Mouse (Mus musculus) heart, postnatal 4 days (tissue): ENCODE data around the gene Chac1. TPM values are rescaled to one million over a fixed set of nuclear protein-coding genes. Genes with fewer than 3 reads are reported as not detected.
A peak's percentile ranks its signal among the peaks of the same experiment; 100 is the strongest.

Experiments
- DNase-seq: peaks from one replicate; pipeline ENCODE4 v3.0.0; 2021
- total RNA-seq, 2 experiments: library from RNA; stranded (reverse); gene quantifications; 2 replicates each; pipeline ENCODE4 v1.2.3; 2021

Chac1 gene
- total RNA-seq, 2 experiments from 2014 or later, result 0.43 to 0.81 TPM

DNA sequence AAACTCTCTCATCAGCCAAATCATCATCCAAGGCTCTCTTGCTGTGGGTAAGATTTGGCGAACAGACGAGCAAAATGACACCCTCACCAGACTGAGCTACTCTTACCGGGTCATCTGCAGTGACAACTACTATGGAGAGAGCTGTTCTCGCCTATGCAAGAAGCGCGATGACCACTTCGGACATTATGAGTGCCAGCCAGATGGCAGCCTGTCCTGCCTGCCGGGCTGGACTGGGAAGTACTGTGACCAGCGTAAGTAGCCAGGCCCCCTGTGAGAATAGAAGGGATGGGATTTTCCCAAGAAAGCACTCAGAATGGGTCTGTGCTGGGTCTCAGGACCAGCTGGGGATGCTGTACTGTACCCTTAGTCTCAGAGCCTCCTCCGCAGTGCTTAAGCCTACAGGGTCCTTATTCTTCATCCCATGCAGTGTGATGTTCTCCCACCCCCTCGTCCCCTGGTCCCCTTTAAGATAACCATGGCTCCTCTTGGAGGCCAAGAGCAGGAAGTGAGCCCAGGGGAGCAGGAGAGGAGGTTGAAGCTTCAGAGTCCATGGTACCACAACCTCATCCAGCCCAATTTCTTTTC lies 23.0 kb upstream of the Chac1 start:
- peak; percentile 4 for DNase-seq

DNA sequence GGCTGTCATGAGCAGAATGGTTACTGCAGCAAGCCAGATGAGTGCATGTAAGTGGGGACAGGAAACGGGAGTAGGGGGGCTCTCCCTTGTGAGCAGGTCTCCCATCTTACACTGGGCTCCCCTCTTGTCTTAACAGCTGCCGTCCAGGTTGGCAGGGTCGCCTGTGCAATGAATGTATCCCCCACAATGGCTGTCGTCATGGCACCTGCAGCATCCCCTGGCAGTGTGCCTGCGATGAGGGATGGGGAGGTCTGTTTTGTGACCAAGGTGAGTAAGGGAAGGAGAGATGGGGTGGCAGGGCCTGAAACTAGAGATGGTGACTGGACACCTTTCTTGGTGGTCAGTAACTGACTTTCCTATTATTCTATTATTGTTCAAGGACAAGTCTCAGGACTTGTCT lies 22.5 kb upstream of the Chac1 start:
- peak; percentile 12 for DNase-seq

DNA sequence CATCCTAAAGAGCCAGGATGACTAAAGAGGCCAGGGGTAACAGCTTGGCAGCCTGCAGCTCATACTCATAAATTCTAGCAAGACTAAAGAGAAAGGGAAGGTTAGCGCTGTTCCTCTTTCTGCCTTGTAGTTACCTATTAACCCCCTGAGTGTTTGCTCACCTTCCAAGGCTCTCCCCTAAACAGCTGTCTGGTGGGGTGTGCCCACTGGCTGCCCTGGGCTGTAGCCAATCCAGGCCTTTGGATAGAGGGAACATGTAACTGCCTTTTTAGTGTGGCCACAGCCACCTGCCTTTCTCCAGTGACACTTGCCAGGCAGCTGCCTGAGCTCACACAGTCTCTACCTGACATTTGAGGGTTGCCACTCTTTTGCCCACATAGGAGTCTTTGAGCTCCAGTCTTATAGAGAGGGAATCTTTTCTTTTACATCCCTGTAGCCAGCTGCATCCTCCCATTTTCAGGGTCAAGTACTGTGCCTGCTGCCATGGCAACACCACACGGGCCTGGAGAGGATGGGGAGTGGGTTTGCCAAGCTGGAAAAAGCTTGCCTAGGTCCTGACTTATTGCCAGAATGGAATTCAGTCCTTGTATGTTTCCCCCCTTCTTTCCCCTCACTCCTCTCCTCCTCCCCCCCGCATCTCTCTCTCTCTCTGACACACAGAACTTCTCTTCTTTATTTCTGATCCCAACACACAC lies 21.8 kb upstream of the Chac1 start:
- no peak for DNase-seq

DNA sequence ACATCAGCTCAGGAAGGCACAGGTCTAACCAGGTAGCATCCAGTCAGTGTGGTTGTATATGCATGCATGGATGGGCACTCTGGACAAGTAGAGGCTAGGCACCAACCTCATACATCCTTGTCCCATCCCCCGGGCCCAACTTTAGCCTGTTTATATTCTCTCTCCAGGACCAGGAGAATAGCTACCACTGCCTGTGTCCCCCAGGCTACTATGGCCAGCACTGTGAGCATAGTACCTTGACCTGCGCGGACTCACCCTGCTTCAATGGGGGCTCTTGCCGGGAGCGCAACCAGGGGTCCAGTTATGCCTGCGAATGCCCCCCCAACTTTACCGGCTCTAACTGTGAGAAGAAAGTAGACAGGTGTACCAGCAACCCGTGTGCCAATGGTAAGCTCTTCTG lies 20.2 kb upstream of the Chac1 start:
- DNase-seq, result no peak

DNA sequence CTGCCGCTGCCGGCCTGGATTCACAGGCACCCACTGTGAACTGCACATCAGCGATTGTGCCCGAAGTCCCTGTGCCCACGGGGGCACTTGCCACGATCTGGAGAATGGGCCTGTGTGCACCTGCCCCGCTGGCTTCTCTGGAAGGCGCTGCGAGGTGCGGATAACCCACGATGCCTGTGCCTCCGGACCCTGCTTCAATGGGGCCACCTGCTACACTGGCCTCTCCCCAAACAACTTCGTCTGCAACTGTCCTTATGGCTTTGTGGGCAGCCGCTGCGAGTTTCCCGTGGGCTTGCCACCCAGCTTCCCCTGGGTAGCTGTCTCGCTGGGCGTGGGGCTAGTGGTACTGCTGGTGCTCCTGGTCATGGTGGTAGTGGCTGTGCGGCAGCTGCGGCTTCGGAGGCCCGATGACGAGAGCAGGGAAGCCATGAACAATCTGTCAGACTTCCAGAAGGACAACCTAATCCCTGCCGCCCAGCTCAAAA lies 18.8 kb upstream of the Chac1 start:
- peak; percentile 6 for DNase-seq

DNA sequence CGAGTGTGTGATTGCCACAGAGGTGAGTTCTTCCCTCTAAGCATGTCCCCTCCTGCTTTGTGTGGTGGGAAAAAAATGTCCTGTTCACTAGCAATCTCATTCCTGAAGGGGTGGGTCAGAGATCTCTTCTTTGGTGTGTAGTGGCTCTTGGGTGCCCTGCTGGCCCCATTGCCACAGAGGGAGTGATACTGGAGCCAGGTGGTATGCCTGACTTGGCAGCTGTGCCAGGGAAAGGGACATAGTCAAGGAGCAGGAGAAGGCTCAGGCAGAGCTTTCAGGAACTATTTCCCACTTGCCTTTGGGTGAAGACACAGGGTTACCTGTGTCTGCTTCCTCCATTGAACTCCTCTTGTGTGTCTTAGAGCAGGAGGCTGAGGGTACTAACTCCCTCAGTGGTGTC lies 16.9 kb upstream of the Chac1 start:
- no peak for DNase-seq

DNA sequence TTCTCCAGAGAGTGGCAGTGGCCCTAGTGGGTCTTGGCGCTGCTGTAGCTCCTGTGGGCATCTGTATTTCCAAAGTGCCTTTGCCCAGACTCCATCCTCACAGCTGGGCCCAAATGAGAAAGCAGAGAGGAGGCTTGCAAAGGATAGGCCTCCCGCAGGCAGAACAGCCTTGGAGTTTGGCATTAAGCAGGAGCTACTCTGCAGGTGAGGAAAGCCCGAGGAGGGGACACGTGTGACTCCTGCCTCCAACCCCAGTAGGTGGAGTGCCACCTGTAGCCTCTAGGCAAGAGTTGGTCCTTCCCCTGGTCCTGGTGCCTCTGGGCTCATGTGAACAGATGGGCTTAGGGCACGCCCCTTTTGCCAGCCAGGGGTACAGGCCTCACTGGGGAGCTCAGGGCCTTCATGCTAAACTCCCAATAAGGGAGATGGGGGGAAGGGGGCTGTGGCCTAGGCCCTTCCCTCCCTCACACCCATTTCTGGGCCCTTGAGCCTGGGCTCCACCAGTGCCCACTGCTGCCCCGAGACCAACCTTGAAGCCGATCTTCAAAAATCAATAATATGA lies 16.0 kb upstream of the Chac1 start:
- peak; percentile 4 for DNase-seq

DNA sequence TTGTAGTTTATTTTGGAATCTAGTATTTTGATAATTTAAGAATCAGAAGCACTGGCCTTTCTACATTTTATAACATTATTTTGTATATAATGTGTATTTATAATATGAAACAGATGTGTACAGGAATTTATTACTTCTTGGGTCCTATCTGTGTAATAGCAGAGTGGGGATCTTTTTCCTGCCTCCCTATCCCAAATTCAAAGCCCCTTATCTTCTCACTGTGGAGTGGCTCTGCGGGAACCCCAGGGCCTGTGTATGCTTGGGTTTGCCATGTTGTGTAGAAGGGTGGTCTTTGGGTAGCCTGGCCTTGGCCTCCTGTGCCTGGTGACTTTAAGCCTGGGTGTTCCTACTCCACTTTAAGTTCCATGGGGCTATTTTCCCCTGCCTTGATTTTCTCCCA lies 15.5 kb upstream of the Chac1 start:
- DNase-seq, result no peak

DNA sequence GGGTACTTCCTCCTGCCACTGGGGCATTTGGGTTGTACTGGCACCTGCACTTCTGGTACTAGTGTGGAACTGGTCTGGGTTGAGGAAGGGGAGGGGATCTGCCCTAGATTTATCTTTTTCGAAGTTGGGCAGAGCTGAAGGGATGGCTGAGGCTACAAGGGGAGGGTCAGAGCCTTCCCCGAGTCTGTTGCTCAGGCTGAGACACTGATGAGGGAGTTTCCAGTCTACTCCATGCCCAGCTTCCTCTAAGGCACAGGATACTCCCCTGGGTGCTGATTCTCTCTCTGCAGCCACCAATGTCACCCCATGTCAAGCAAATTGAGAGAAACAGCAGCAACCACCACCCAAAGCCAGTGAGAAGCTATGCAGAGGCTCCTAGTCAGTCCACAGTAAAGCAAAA lies 15.0 kb upstream of the Chac1 start:
- DNase-seq, result no peak

DNA sequence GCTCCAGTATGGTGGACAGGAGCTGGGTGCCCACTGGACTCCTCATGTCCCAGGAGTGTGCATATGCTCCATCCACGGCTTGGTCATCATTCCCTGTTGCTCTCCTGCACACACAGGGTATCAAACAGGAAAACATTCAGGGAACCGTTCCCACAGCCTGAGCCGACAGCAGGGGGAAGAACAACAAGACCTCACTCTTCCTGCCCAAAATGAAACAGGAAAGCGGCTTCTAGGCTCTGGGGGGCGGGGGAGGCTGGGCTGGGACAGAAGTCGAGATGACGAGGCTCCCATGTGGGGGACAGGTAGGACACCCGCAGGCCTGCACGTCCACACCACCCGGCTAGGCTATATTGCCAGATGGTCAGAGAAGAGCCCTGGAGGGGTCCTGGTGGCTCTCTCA lies 14.6 kb upstream of the Chac1 start:
- peak; percentile 40 for DNase-seq

DNA sequence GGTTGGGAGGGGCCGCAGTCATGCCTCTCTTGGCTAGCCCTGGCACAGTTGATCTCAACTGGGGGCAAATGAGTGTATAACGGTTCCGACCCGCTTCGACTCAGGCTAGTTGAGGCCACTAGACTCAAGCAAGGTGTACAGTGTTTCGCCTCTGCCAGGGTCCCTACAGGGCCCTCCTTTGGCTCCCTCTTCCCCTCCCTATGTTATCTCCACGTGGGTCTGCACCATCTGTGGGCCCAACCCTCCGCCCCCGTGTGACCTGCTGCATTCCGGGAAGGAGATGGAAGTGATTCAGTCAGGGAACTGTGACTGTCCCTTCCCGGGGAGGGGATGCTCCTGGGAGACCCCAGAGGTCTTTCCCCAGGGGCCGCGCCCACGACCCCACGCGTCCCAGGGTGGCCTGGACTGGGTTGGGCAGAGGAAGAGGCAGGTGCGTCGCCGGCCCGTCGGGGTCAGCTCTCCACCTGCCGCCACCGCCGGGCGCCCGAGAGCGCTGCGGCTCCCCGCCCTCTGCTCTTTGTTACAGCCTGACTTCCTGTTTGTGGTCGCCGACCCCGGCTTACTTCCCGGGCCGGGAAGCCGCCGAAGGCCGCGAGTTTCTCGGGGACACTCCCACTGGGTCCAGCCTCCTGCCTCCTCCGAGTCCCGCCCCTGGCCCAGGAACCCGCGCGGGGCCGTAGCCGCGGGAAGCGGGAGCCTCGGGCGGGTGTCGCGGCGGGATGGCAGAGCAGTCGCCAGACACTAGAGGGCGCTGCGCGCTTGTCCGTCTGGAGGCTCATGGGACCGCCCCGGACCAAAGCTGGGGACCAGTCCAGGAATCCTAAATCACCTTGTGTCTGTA lies 13.4 kb upstream of the Chac1 start:
- peak; percentile 96 for DNase-seq

DNA sequence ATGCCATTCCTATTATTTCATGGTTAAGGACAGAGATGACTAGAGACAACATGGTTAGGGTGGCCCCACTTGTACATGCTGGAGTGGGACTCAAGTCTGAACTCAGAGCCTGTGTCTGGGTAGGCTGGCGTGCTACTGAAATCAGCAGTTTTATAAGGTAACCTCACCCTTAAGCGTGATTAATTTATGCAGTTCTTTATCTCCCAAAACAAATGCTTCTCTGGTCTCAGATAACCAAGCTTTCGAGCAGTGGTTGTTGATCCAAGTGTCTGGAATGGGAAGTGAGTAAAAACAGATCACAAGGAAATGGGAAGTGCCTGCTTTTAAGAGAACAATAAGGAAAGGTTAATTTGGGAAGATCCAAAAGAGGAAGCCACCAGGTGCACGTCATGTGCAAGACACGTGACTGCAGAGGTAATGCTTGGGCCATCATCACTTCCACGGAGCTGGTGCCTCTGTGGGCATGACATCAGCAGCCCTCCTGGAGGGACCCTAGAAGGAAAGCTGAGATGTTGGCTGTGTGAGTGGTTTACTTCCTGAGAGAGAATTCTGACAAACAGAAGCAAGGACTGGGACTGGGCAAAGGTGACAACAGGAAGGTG lies 6.4 kb upstream of the Chac1 start:
- DNase-seq, result no peak

DNA sequence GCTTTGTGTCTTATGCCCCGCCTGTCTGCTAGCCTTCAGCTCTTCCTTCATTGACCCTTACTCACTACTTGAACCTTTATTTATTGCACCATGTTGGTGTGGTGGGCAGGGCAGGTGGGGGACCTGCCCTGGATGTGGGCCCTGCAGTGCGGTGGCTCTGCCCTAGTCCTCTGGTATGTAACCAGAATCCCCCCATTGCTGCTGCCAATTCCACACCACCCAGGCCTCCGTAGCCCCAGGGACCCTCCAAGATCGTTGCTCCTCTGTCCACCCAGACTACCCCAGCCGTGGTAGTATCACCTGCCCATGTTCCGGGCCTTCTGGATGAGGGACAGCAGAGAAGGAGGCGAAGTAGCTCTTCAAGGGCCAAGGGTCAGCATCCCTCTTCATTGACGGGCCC lies 2.7 kb downstream of the Chac1 start:
- DNase-seq, result no peak

DNA sequence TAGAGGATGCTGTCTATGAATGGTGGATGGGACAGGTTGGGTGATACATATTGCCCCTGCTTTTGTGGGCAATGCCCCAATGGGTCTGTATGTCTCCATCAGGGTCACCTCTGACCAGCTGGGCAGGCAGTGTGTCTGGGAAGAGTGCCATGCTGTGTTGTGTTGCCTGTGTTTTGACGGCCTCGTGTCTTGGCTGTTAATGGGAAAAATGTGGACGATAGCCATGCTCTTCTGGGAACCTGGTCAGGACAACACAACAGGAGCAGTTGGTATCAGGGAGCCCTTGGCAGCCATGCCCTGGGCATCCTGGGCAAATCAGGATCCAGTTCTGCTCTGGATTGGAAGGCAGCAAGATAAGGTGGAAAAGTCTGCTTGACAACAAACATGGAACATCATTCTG lies 4.1 kb downstream of the Chac1 start:
- peak; percentile 80 for DNase-seq

DNA sequence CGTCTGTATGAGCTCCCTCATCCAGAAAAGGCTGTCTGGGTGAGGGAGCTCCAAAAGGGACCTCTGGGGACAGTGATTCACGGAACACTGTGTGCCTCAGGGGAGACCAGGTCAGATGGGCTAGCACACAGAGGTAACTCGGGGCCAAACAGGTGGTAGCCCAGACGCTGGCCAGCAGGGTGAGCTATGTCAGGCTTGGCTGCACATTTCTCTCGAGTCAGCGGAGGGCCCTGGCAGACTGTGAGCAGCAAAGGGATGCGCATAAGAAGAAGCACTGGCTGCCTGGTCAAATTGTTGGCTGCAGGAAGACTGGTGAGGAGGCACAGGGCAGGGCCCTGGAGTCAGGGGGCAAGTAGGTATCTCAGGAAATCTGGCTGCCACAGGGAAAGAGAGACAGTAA lies 4.6 kb downstream of the Chac1 start:
- peak; percentile 66 for DNase-seq

DNA sequence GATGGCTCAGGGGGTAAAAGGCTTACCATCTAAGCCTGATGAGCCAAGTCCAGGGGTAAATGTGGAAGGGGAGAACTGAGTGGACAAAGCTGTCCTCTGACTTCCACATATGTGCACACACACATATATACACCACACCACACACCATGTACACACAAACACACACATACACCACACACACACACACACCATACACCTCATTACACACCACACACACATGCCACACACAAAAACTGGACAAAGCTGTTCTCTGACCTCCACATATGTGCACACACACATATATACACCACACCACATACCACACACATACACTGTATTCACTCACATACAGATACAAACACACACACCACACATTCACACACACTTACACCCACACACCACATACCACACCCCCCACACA lies 5.3 kb downstream of the Chac1 start:
- no peak for DNase-seq

DNA sequence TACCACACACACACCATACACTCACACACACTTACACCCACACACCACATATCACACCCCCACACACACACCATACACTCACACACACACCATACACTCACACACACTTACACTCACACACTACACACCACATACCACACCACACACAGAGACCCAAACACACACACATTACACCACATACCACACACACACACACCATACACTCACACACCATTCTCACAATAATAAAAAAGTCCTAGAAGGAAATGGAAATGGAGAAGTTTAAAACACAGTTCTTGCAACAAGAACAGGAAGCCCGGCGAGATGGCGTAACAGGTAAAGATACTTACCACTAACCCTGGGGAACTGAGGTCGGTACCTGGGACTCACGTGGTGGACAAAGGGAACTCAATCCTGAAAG lies 5.8 kb downstream of the Chac1 start:
- no peak for DNase-seq

DNA sequence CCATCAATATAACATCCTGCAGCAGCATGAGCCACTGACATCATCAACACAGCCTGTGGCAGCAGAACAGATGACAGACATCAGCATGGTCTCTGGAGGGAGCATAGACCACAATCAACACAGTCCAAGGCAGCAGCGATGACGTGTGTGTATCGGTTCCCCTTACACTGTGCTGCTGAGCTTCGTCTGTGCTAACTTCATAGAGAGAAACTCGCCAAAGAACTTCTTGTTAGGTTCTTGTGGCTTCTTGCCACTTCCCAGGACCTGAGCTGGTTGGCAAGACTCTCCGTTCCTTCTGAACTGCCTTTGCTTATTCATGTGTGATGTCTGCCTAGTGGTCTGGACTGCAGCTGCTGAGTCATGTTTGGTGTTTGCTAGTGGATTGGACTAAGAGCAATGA lies 7.2 kb downstream of the Chac1 start:
- no peak for DNase-seq

DNA sequence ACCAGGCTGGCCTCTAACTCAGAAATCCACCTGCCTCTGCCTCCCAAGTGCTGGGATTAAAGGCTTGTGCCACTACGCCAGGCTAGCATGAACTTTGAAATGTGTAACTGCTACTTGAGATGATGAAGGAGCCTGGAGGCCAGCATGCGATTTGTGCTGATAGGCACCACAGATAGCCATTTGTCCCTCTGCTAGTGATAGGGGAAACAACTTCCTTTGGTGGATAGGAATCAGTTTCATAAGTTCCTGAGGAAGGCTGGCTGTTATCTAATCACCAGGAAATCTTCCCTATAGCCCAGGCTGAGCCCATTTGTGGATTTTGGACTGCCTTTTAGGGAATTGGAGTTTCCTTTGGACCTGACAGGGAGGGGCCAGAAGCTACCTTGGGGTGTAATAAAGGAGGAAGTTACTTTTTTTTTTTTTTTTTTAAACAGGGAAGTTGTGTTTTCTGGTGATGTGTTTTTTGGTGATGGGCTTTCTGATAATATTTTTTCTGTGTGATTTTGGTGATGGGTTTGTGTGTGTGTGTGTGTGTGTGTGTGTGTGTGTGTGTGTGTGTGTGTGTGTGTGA lies 8.8 kb downstream of the Chac1 start:
- no peak for DNase-seq

DNA sequence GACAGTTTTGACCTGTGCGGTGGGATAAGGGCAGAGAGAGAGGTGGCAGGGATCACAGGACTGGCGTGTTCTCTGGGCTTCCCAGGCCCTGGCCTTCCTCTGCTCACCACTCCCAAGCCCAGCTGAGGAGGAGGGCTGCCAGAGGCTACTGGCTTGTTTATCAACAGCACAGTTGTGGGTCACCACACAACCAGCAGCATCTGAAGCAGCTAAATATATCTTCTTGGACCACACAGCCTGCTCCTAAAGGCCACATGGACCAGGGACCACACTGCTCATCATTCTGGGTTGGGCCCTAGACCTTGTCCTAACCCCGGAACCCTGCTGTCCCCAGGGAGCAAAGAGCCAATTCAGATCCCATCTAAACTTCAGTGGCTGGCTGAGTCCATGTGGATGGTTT lies 13.9 kb downstream of the Chac1 start:
- DNase-seq, result no peak

DNA sequence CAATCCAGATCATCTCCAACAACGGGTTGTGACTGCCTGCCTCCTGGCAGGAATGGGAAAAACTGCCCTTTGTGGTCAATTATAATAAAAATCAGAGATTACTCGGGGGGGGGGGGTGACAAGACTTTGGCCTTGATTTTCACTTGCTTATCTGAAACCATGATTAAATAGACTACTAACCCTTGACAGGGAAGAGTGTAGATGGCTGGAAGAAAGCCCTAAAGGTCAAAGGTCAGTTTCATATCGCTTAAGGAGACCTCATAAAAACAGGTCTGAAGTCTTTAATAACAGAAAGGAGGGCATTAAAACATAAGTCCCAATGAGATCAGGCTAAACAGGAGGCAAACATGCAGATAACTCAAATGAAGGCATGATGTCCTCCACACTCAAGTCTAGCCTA lies 16.3 kb downstream of the Chac1 start:
- no peak for DNase-seq

DNA sequence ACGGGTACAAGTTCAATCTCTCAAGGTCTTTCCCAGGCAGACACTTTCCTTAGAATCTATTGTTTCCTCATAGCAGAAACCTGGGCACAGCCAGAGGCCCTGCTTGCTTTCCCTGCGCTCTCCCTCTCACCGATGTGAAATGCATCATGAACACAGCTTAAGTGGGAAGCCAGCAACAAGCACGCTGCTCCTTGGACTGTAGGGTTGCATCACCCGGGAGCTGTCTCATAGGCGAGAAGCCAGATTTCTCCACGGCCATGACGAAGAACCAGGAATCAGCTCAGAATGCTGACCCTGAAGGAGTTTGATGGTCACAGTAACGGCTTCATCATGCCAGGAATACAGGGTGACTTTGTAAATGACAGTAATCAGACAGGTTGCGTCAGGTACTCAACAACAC lies 19.1 kb downstream of the Chac1 start:
- DNase-seq, result no peak

DNA sequence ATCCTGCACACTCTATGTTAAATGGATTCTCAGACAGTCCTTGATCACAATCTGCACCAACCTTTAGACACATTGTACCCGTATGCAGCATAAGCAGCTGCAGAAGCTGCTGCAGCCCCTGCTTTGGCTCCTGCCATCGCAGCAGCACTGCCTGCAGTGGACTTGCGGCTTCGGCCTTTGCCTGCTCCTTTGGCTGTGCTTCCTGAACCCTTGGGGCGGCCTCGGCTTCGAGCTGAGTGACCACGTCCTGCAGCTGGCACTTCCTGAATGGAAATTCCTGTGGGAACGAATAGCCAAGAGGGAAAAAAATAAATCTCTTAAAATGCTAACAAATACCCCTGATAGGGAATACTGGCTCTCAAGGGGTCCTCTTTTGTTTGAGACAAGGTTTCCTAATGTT lies 26.3 kb downstream of the Chac1 start:
- peak; percentile 29 for DNase-seq
